Mouse (Mus musculus): ENCODE results near the gene Rhbdl3. TPM values are rescaled to one million over a fixed set of nuclear protein-coding genes. Genes with fewer than 3 reads are reported as not detected.

Rhbdl3 gene
- total and polyA plus RNA-seq, 3 experiments: 1.3 to 4.9 (median 1.3) TPM

- DNase-seq: peak; percentile 17
Observed at GRCm38 (mm10) chr11:80384461-80384860, 83.7 kb downstream of the Rhbdl3 start.

GRCm38 (mm10) chr11:80385055-80385454, 84.3 kb downstream of the Rhbdl3 start:
- DNase-seq: peak; percentile 17

GRCm38 (mm10) chr11:80386790-80387189, 86.1 kb downstream of the Rhbdl3 start:
- DNase-seq: no peak

- DNase-seq: no peak
Observed at GRCm38 (mm10) chr11:80389885-80390284, 89.2 kb downstream of the Rhbdl3 start.

- DNase-seq: no peak
Observed at GRCm38 (mm10) chr11:80391407-80392120, 90.9 kb downstream of the Rhbdl3 start.

- no peak for DNase-seq
Observed at GRCm38 (mm10) chr11:80395930-80396329, 95.2 kb downstream of the Rhbdl3 start.

GRCm38 (mm10) chr11:80396617-80397016, 95.9 kb downstream of the Rhbdl3 start:
- no peak for DNase-seq

Other genes starting within 250 kb of the Rhbdl3 start
- gene Crlf3, start 219.9 kb upstream of the Rhbdl3 start, total RNA-seq (2021): 10 to 100 TPM; 14.6 to 15.7 TPM
- 2.1 and 2.9 TPM in 2 replicates for gene Crlf3, start 219.9 kb upstream of the Rhbdl3 start, polyA plus RNA-seq (2012; rRNA removed)
- 1 to 10 TPM; 1.3 to 1.9 TPM for gene Atad5, start 211.5 kb upstream of the Rhbdl3 start, total RNA-seq (2021)
- gene Atad5, start 211.5 kb upstream of the Rhbdl3 start, polyA plus RNA-seq (2012; rRNA removed): 0.27 and 0.42 TPM in 2 replicates
- gene Tefm, start 158.7 kb upstream of the Rhbdl3 start, total RNA-seq (2021): 10 to 100 TPM; 13.2 to 23.7 TPM
- gene Tefm, start 158.7 kb upstream of the Rhbdl3 start, polyA plus RNA-seq (2012; rRNA removed): 1.0 and 1.8 TPM in 2 replicates
- gene Adap2, start 146.8 kb upstream of the Rhbdl3 start, total RNA-seq (2021): 10 to 100 TPM; 10.9 to 12.7 TPM
- 16.7 and 19.2 TPM in 2 replicates for gene Adap2, start 146.8 kb upstream of the Rhbdl3 start, polyA plus RNA-seq (2012; rRNA removed)
- gene Rnf135, start 117.1 kb upstream of the Rhbdl3 start, total RNA-seq (2021): 1 to 10 TPM; 7.1 to 9.8 TPM
- 8.4 and 12.2 TPM in 2 replicates for gene Rnf135, start 117.1 kb upstream of the Rhbdl3 start, polyA plus RNA-seq (2012; rRNA removed)
- gene Rhot1, start 91.9 kb upstream of the Rhbdl3 start, total RNA-seq (2021): 10 to 100 TPM; 69.6 to 80.7 TPM
- 4.4 and 5.4 TPM in 2 replicates for gene Rhot1, start 91.9 kb upstream of the Rhbdl3 start, polyA plus RNA-seq (2012; rRNA removed)
- 10 to 100 TPM; 14.4 to 20.7 TPM for gene 5730455P16Rik, start 77.1 kb downstream of the Rhbdl3 start, total RNA-seq (2021)
- gene 5730455P16Rik, start 77.1 kb downstream of the Rhbdl3 start, polyA plus RNA-seq (2012; rRNA removed): 2.7 and 3.8 TPM in 2 replicates
- 100 to 1,000 TPM; 131 to 142 TPM for gene Zfp207, start 82.4 kb downstream of the Rhbdl3 start, total RNA-seq (2021)
- 45.7 and 53.3 TPM in 2 replicates for gene Zfp207, start 82.4 kb downstream of the Rhbdl3 start, polyA plus RNA-seq (2012; rRNA removed)
- 100 to 1,000 TPM; 142 to 155 TPM for gene Psmd11, start 127.7 kb downstream of the Rhbdl3 start, total RNA-seq (2021)
- gene Psmd11, start 127.7 kb downstream of the Rhbdl3 start, polyA plus RNA-seq (2012; rRNA removed): 16.6 and 19.9 TPM in 2 replicates
- 1 to 10 TPM; 1.5 to 3.1 TPM for gene Cdk5r1, start 176.1 kb downstream of the Rhbdl3 start, total RNA-seq (2021)
- gene Cdk5r1, start 176.1 kb downstream of the Rhbdl3 start, polyA plus RNA-seq (2012; rRNA removed): 5.8 TPM in 2 replicates